Mouse (Mus musculus) forebrain, postnatal 0 days (tissue): ENCODE measurements at regions not wholly inside any gene's neighbourhood (a gene's known extent, or its start where the extent isn't known, plus 50 kb on each side); places are given as distances from the start of the nearest gene placed in this dataset.

Experiments
- ATAC-seq: fragments of 200-750 bp; cut with Nextera tagmentation; 2 replicates; pipeline ENCODE4 v1.8.0; 2017; ENCODE audit warnings: mild to moderate bottlenecking, moderate library complexity
- DNase-seq: peaks from one replicate; pipeline ENCODE4 v3.0.0-alpha.2; 2015
- H3K27ac ChIP-seq: fragments of 300-500 bp; sonication (generic); 2 replicates; pipeline ENCODE4 v1.5.1; 2014; ENCODE audit warnings: low read depth, mild to moderate bottlenecking, antibody characterized with exemption, low read length, moderate library complexity, mixed read lengths
- H3K27me3 ChIP-seq: fragments of 300-500 bp; sonication (generic); 2 replicates; pipeline ENCODE4 v1.6.1; 2014; ENCODE audit warnings: mild to moderate bottlenecking, low read length, mixed read lengths; ENCODE audit not compliant: insufficient read depth
- H3K36me3 ChIP-seq: fragments of 300-500 bp; sonication (generic); 2 replicates; pipeline ENCODE4 v1.6.1; 2014; ENCODE audit warnings: mild to moderate bottlenecking, moderate library complexity; ENCODE audit not compliant: insufficient read depth
- H3K4me1 ChIP-seq: fragments of 300-500 bp; sonication (generic); 2 replicates; pipeline ENCODE4 v1.6.1; 2014; ENCODE audit warnings: antibody characterized with exemption; ENCODE audit not compliant: insufficient read depth
- H3K4me2 ChIP-seq: fragments of 300-500 bp; sonication (generic); 2 replicates; pipeline ENCODE4 v1.6.1; 2014; ENCODE audit warnings: low read depth, mild to moderate bottlenecking, moderate library complexity
- H3K4me3 ChIP-seq: fragments of 300-500 bp; sonication (generic); 2 replicates; pipeline ENCODE4 v1.5.1; 2014; ENCODE audit warnings: low read depth, low read length, mixed read lengths
- H3K9ac ChIP-seq: fragments of 300-500 bp; sonication (generic); 2 replicates; pipeline ENCODE4 v1.6.1; 2014; ENCODE audit warnings: mild to moderate bottlenecking
- H3K9me3 ChIP-seq: fragments of 300-500 bp; sonication (generic); 2 replicates; pipeline ENCODE4 v1.6.1; 2016; ENCODE audit warnings: low read length
- CTCF ChIP-seq: sonication (generic); IDR thresholded peaks from 2 replicates; pipeline ENCODE4 v1.5.1; 2016; ENCODE audit warnings: antibody characterized with exemption, control low read depth, low read depth
- WGBS: fragments of 180-500 bp; shearing (Covaris S2); extraction: QIAGEN DNeasy Blood & Tissue Kit; methylation state at CpG from one replicate; pipeline ENCODE4 v1.1.7; 2014; 5-methylcytosine and 5-hydroxymethylcytosine counted together

GRCm38 (mm10) chr2:75010647-75011046 lies 185.0 kb downstream of the Mtx2 start:
- no peak overlapping the region for H3K27ac ChIP-seq
- ATAC-seq (no peak), DNase-seq (no peak)
- no peaks in the 10 kb centered on the region for H3K27me3 ChIP-seq
- no peak for TF ChIP-seq CTCF
- H3K4me1 ChIP-seq: no peaks in the 10 kb centered on the region
- no peaks in the 10 kb centered on the region for H3K9me3 ChIP-seq
- no peak overlapping the region for H3K4me2 ChIP-seq
- 76% methylated on average over 7 of the region's 7 CpGs for WGBS
- H3K4me3 ChIP-seq: no peak overlapping the region
- no peak overlapping the region for H3K9ac ChIP-seq
- no peaks in the 10 kb centered on the region for H3K36me3 ChIP-seq

GRCm38 (mm10) chr2:75012046-75012445 lies 186.4 kb downstream of the Mtx2 start:
- Histone ChIP-seq H3K27me3 (no peaks in the 10 kb centered on the region), H3K4me3 (no peak overlapping the region), H3K36me3 (no peaks in the 10 kb centered on the region), H3K4me1 (no peaks in the 10 kb centered on the region), H3K9me3 (no peaks in the 10 kb centered on the region), H3K9ac (no peak overlapping the region), H3K4me2 (no peak overlapping the region), H3K27ac (no peak overlapping the region)
- WGBS: 72% methylated on average over 8 of the region's 8 CpGs
- TF ChIP-seq CTCF: no peak
- ATAC-seq: no peak
- no peak for DNase-seq

GRCm38 (mm10) chr2:75014994-75015728 lies 189.6 kb downstream of the Mtx2 start:
- no peaks in the 10 kb centered on the region for H3K9me3 ChIP-seq
- H3K4me2 ChIP-seq: no peak overlapping the region
- no peak overlapping the region for H3K27ac ChIP-seq
- WGBS: 84% methylated on average over 16 of the region's 16 CpGs
- no peaks in the 10 kb centered on the region for H3K27me3 ChIP-seq
- no peaks in the 10 kb centered on the region for H3K36me3 ChIP-seq
- no peak for ATAC-seq
- no peak for DNase-seq
- no peak for TF ChIP-seq CTCF
- no peak overlapping the region for H3K4me3 ChIP-seq
- no peaks in the 10 kb centered on the region for H3K4me1 ChIP-seq
- no peak overlapping the region for H3K9ac ChIP-seq

- Histone ChIP-seq H3K36me3 (no peaks in the 10 kb centered on the region), H3K4me3 (no peak overlapping the region), H3K9me3 (no peaks in the 10 kb centered on the region), H3K27me3 (no peaks in the 10 kb centered on the region), H3K27ac (no peak overlapping the region), H3K4me2 (no peak overlapping the region), H3K9ac (no peak overlapping the region), H3K4me1 (no peaks in the 10 kb centered on the region)
- no peak for TF ChIP-seq CTCF
- no peak for ATAC-seq
- no peak for DNase-seq
- 87% methylated on average over 7 of the region's 7 CpGs for WGBS
These were observed 193.9 kb downstream of the Mtx2 start for GRCm38 (mm10) chr2:75019459-75019858.

- H3K27ac ChIP-seq: no peak overlapping the region
- H3K4me3 ChIP-seq: no peak overlapping the region
- no peak for TF ChIP-seq CTCF
- WGBS: 74% methylated on average over 7 of the region's 7 CpGs
- H3K27me3 ChIP-seq: no peaks in the 10 kb centered on the region
- H3K9me3 ChIP-seq: no peaks in the 10 kb centered on the region
- no peaks in the 10 kb centered on the region for H3K36me3 ChIP-seq
- no peak for ATAC-seq
- H3K4me2 ChIP-seq: no peak overlapping the region
- DNase-seq: no peak
- H3K9ac ChIP-seq: no peak overlapping the region
- no peaks in the 10 kb centered on the region for H3K4me1 ChIP-seq
These were observed 196.0 kb downstream of the Mtx2 start for GRCm38 (mm10) chr2:75021639-75022038.

GRCm38 (mm10) chr2:75028151-75028550 lies 202.5 kb downstream of the Mtx2 start:
- Histone ChIP-seq H3K36me3 (no peaks in the 10 kb centered on the region), H3K4me1 (no peaks in the 10 kb centered on the region), H3K27ac (no peak overlapping the region), H3K27me3 (no peaks in the 10 kb centered on the region), H3K9ac (no peak overlapping the region), H3K9me3 (no peaks in the 10 kb centered on the region), H3K4me3 (no peak overlapping the region), H3K4me2 (no peak overlapping the region)
- ATAC-seq: no peak
- 88% methylated on average over 10 of the region's 10 CpGs for WGBS
- no peak for TF ChIP-seq CTCF
- DNase-seq: no peak

- WGBS: 44% methylated on average over 8 of the region's 8 CpGs
- no peak overlapping the region for H3K27ac ChIP-seq
- H3K4me1 ChIP-seq: no peaks in the 10 kb centered on the region
- no peak overlapping the region for H3K9ac ChIP-seq
- no peaks in the 10 kb centered on the region for H3K27me3 ChIP-seq
- no peaks in the 10 kb centered on the region for H3K36me3 ChIP-seq
- H3K9me3 ChIP-seq: no peaks in the 10 kb centered on the region
- no peak for TF ChIP-seq CTCF
- ATAC-seq (no peak), DNase-seq (no peak)
- no peak overlapping the region for H3K4me2 ChIP-seq
- H3K4me3 ChIP-seq: no peak overlapping the region
These were observed 203.6 kb downstream of the Mtx2 start for GRCm38 (mm10) chr2:75029089-75029693.
